14 mouse cellular contexts compared by ENCODE assay signal in the genomic region with DNA sequence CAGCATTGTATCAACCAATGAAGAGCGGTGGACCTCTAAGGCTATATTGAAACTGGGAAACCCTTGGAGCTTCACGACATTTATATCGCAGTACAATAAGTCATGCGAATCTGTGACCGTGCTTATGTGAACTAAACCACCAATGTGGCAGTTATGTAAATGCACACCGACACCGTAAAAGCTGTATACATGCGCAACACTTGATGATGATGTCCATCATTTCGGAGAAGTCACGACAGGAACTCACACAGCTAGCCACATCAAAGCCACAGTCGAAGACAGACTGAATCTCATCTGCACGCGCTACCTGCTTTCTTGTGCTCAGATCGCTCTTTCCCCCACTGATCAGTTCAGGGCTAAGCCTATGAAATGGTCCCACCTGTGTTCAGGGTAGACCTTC.
"Had no signal": no experiment of that assay in that cellular context is flagged by ENCODE, and none has a peak within 500 bp of the region (broad histone marks: within the 10 kb centered on the region; RNA-seq: fewer than 3 reads in every experiment).

No protein-coding gene starts in this region.

- DNase-seq: kidney, postnatal 36 days; layer of hippocampus, postnatal 36 days; left cerebral cortex, postnatal 4 days; liver, postnatal 0 days; lung, embryonic 14.5 days; right cerebral cortex, adult 18-20 months; right cerebral cortex, postnatal 14 days; right cerebral cortex, postnatal 4 days; thymus, adult 2 months; thymus, postnatal 14 days; thymus, postnatal 4 days had no signal

- ATAC-seq: liver, postnatal 0 days; lung, postnatal 0 days; midbrain, embryonic 13.5 days; midbrain, embryonic 16.5 days had no signal
